Mouse (Mus musculus) yolk sac, embryonic 10.5 days (tissue): ENCODE data around the gene Zfx.

Experiments
- DNase-seq: peaks from one replicate; pipeline ENCODE4 v3.0.0-alpha.2; 2017; ENCODE audit warnings: low spot score

Gene Zfx

GRCm38 (mm10) chrX:94060751-94061150, 62.8 kb downstream of the Zfx start:
- no peak for DNase-seq

- DNase-seq = peak; percentile 16
Measured at GRCm38 (mm10) chrX:94058748-94059147, 64.8 kb downstream of the Zfx start.

GRCm38 (mm10) chrX:94049048-94049447, 74.5 kb downstream of the Zfx start:
- no peak for DNase-seq

- DNase-seq = no peak
Measured at GRCm38 (mm10) chrX:94048048-94048447, 75.5 kb downstream of the Zfx start.

- no peak for DNase-seq
Measured at GRCm38 (mm10) chrX:94047381-94047780, 76.1 kb downstream of the Zfx start.

GRCm38 (mm10) chrX:94032937-94033336, 90.6 kb downstream of the Zfx start:
- peak; percentile 37 for DNase-seq

GRCm38 (mm10) chrX:94030081-94030480, 93.4 kb downstream of the Zfx start:
- no peak for DNase-seq
